Mouse (Mus musculus) heart, postnatal 25 days (tissue): ENCODE measurements around the gene Nsun4. TPM values are rescaled to one million over a fixed set of nuclear protein-coding genes. Genes with fewer than 3 reads are reported as not detected.

Experiments
- DNase-seq: peaks from one replicate; pipeline ENCODE4 v3.0.0; 2022; ENCODE audit warnings: low spot score
- intact Hi-C: fragments of 180-260 bp; cut with DNase I; formaldehyde crosslinking; loops from one replicate; pipeline ENCODE4 v1.15.1; 2025
- total RNA-seq, 2 experiments: library from RNA; stranded (reverse); gene quantifications; 2 replicates each; pipeline ENCODE4 v1.2.3; 2021

The Nsun4 gene
- total RNA-seq, 2 experiments from 2014 or later: 24.5 to 27.9 TPM

GRCm38 (mm10) chr4:116048130-116048920, 5.4 kb downstream of the Nsun4 start:
- no peak for DNase-seq
- intact Hi-C loops: no loop called here

- intact Hi-C loops: no loop called here
- no peak for DNase-seq
Measured at GRCm38 (mm10) chr4:116047681-116048080, 6.0 kb downstream of the Nsun4 start.

- intact Hi-C loops: no loop called here
- no peak for DNase-seq
Measured at GRCm38 (mm10) chr4:116046604-116047003, 7.1 kb downstream of the Nsun4 start.

- intact Hi-C loops: no loop called here
- DNase-seq: no peak
Measured at GRCm38 (mm10) chr4:116042186-116042585, 11.5 kb downstream of the Nsun4 start.

- DNase-seq: no peak
- intact Hi-C loops: no loop called here
Measured at GRCm38 (mm10) chr4:116040466-116040865, 13.2 kb downstream of the Nsun4 start.

- intact Hi-C loops: no loop called here
- DNase-seq: no peak
Measured at GRCm38 (mm10) chr4:116033374-116033773, 20.3 kb downstream of the Nsun4 start.

- DNase-seq: no peak
- intact Hi-C loops: no loop called here
Measured at GRCm38 (mm10) chr4:116032906-116033305, 20.8 kb downstream of the Nsun4 start.

GRCm38 (mm10) chr4:116017902-116018746, 35.6 kb downstream of the Nsun4 start, which contains the start of gene Faah:
Faah (minus strand) TSS chr4:116017926.
- intact Hi-C loops: no loop called here

GRCm38 (mm10) chr4:116017300-116017901, 36.3 kb downstream of the Nsun4 start:
- DNase-seq: peak; percentile 21
- intact Hi-C loops: no loop called here

More at GRCm38 (mm10) chr4:116017902-116018746, 35.6 kb downstream of the Nsun4 start, which contains the start of gene Faah:
- DNase-seq: no peak

GRCm38 (mm10) chr4:116016862-116017299, 36.8 kb downstream of the Nsun4 start:
- intact Hi-C loops: no loop called here

GRCm38 (mm10) chr4:116016396-116016795, 37.3 kb downstream of the Nsun4 start:
- DNase-seq: no peak
- intact Hi-C loops: no loop called here

More at GRCm38 (mm10) chr4:116016862-116017299, 36.8 kb downstream of the Nsun4 start:
- DNase-seq: no peak

GRCm38 (mm10) chr4:116015996-116016395, 37.7 kb downstream of the Nsun4 start:
- intact Hi-C loops: no loop called here
- no peak for DNase-seq

- intact Hi-C loops: no loop called here
Measured at GRCm38 (mm10) chr4:116015502-116015901, 38.2 kb downstream of the Nsun4 start.

GRCm38 (mm10) chr4:116010186-116010585, 43.5 kb downstream of the Nsun4 start:
- no peak for DNase-seq
- intact Hi-C loops: no loop called here

More at GRCm38 (mm10) chr4:116015502-116015901, 38.2 kb downstream of the Nsun4 start:
- no peak for DNase-seq

- DNase-seq: no peak
- intact Hi-C loops: no loop called here
Measured at GRCm38 (mm10) chr4:116001206-116001605, 52.5 kb downstream of the Nsun4 start.

- DNase-seq: no peak
- intact Hi-C loops: no loop called here
Measured at GRCm38 (mm10) chr4:116000671-116001070, 53.0 kb downstream of the Nsun4 start.

GRCm38 (mm10) chr4:115996729-115997128, 56.9 kb downstream of the Nsun4 start:
- DNase-seq: no peak
- intact Hi-C loops: no loop called here

GRCm38 (mm10) chr4:115995376-115995730, 58.3 kb downstream of the Nsun4 start:
- no peak for DNase-seq
- intact Hi-C loops: no loop called here

- intact Hi-C loops: no loop called here
- no peak for DNase-seq
Measured at GRCm38 (mm10) chr4:115994662-115995375, 58.9 kb downstream of the Nsun4 start.

GRCm38 (mm10) chr4:115989382-115989781, 64.3 kb downstream of the Nsun4 start:
- intact Hi-C loops: no loop called here
- no peak for DNase-seq
